Mouse (Mus musculus) fat pad, adult 2 months (tissue): ENCODE results near the gene Slc23a4.

Source experiments
- DNase-seq: peaks from one replicate; pipeline ENCODE4 v3.0.0-alpha.2; 2011; ENCODE audit warnings: low read depth, low spot score; ENCODE audit errors: extremely low read depth

The Slc23a4 gene

DNA sequence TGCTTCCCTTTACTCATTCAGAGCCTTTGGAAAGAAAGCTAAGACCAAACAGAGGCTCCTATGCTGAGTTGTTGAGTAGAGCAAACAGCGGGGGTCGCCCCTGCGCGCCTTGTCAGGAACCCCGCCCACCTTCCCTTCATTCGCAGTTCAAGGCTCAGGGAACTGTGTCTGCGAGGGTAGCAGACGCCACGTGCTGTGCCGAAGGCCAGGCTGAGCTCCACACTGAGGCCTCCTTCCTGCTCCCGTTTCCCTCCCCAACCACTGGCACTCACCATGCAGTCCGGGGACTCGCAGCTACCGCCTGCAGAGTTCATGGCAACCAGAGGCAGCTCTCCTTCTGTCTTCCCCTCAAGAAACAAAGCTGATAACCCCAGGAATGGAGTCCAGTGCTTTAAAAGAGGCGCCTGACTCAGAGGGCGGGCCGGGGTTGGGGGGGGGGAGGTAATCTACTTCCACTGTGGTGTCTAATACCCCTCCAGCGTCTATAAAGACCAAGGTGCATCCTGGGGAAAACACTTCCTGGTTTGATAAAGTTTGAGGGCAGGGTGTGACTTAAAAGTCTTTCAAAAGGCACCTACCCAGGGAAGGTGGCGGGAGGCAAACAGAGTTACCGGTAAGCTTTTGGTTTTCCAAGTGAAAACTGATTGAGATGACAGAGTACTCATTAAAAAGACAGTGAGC is at the start of gene Slc23a4:
TSS of gene Slc23a4 (minus strand) at position 324 of the 681 bp plus-strand sequence.
- DNase-seq: no peak

- DNase-seq: no peak
Observed at GRCm38 (mm10) chr6:35033341-35033740, 45.1 kb upstream of the Slc23a4 start.

DNA sequence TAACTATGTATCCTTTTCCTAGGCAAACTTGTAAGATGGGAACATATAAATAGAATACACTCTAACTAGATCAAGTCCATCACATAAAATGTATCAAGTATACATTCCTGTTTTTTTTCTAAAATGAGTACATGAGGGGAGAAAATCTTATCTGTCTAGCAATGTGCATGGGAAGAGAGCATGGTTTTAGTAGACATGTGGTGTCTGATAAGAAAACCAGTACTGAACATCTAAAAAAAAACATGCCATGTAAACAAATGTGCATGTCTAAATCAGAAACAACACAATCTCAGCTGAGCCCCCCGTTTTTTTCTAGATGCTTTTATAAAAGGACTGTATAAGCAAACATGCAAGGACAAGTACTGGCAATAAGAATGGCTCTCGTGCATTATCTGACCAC is 44.5 kb upstream of the Slc23a4 start:
- no peak for DNase-seq

DNA sequence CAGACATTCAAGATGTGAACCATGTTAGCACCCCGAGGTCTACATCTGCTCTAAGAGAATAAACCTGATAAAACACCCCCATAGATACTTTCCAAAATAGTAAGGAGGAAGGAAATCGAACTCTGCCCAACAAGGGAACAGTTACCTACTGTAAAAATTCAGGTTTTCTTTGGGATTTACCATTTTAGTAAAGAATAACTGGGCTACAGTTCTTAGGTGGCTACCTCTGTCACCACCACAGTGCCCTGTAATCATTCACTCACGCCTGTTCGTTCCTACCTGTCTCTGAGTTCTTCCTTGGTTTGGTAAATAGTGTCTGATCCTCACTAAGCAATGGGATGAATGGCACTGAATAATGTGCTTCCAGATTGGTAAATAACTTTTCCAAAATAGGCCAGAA is 42.6 kb upstream of the Slc23a4 start:
- DNase-seq: no peak

DNA sequence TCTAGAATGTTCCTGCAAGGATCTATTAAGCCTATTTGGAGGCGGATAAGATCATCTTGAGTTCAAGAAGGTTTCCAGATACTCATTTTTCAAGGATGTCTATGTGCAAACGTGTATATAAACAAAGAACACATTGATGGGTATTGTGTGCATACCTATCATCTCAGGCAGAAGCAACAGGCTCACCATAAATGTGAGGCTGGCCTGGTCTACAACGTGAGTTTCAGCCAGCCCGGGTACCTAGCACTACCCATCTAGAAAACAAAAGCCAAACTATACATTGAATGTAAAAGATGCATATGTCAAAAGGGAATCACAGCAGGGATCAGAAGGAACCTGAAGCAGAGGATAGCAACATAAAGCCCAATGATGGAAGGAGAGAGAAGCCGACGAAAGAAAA is 42.0 kb upstream of the Slc23a4 start:
- no peak for DNase-seq

GRCm38 (mm10) chr6:35028023-35028422 is 39.8 kb upstream of the Slc23a4 start:
- DNase-seq: no peak

- DNase-seq: no peak
Observed at GRCm38 (mm10) chr6:35027257-35027656, 39.1 kb upstream of the Slc23a4 start.

- DNase-seq: no peak
Observed at GRCm38 (mm10) chr6:35016624-35017023, 28.4 kb upstream of the Slc23a4 start.

GRCm38 (mm10) chr6:35011953-35012352 is 23.7 kb upstream of the Slc23a4 start:
- DNase-seq: no peak

DNA sequence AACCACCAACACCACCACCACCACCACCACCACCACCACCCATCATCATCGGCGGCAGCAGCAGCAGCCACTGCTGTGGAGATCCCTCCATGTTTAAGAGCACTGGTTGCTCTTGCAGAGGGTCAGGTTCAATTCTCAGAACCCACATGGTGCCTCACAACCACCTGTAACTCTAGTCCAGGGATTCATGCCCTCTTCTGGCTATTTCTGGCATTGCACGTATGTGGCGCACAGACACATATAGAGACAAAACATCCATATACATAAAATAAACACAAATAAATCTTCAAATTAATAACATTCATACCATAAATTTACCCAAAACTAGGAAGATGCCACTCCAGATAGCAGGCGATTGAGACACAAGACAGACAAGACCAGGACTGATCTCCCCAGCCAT is 22.5 kb upstream of the Slc23a4 start:
- DNase-seq: no peak

DNA sequence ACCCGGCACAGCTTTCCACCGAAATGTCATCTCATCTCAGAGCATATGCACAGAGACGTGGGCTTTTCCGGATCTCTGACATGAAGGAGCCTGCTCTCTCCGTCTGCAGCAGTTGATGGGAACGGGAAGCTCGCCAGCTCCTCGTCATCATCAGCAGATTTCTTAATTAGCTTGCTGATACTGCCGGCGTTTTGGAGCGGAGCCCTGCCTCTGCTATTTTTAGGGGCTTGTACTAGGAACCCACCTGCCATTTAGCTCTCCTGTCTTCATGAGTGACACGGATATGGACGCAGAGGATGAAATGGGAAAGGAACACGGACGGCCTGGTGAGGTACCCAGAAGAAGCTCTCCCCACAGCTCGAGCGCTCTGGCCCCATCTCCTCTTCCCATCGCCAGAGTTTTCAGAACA is 14.1 kb upstream of the Slc23a4 start:
- DNase-seq: no peak

DNA sequence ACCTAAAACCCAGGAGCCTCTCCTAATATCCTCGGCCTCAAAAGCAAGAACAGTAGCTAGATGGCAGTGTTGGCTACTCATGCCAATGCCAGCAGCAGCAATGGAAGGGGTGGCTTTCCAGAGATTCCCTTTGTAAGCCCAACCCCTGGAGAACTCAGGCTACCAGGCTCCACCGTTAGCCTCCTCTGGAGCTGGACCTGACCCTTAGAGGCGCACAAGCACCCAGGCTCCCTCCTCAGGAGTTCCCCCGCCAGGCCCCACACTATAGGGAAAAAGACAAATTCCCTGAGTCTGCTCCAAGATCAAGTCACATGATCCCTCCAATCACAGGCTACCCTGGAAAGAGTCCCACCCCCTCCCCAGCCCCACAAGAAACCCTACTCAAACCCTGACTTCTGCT is 10.9 kb upstream of the Slc23a4 start:
- DNase-seq: no peak

- no peak for DNase-seq
Observed at GRCm38 (mm10) chr6:34996496-34996895, 8.3 kb upstream of the Slc23a4 start.

DNA sequence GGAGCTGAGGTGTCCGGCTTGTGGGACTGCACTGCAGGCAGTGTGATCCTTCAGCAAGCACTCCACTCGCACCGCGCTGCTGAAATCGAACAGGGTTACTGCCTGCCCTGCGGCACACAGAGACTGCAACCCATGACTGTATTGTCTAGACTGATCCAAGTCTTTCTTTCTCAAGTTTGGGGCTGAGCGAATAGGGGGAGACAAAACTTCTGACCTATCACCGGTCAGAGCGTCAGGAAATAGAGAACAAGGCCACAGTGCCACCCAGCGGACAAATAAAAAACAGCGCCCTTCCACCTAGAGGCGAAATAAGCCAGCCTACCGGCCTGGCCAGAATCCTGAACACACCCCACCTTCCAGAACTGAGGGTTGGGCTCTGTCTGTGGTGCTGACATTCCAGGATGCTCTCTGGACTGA is 7.1 kb upstream of the Slc23a4 start:
- peak; percentile 19 for DNase-seq

DNA sequence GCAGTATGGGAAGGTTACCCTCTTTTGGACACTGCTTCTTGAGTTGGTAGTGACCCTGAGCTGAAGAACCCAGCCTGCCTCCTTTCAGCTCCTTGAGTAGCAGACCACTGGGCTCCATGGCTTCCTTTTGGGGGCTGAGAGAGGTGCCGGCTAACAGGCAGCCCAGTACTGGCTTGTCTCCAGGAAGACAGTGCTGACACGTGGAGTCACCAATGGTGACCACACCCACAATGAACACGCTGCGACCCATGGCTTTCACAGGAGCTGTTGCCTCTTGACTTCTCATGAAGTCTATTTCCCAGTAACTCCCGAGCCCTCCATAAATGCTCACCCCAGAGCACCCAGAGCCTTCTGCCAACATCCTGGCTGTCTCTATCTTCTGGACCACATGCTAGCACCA is 6.5 kb upstream of the Slc23a4 start:
- no peak for DNase-seq

GRCm38 (mm10) chr6:34989263-34989662 is 1.1 kb upstream of the Slc23a4 start:
- no peak for DNase-seq

DNA sequence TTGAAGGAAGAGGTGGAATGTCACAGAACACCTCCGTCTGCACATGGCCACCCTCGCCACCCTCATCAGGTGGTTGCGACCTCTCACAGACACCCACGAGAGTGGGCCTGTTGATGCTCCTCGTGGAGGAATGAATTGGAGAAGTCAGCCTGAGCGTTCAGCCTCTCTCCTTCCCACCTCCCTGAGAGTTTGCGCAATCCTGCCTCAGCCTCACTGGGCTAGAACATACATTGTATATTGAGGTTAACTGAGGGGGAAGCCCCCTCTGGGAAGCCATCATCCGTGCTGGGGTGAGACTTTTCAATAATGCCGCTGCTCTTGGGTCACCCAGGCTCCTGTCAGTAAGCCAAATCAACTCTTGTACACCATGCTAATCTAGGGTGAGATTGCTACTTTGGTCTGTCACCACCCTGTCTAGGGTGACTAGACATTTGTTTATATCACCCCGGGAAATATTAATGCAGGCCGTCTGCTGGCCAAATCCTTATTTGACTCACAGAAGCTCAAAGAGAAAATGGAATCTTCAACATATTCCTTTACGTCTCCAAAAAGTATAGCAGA is 1.0 kb downstream of the Slc23a4 start:
- no peak for DNase-seq

- DNase-seq: no peak
Observed at GRCm38 (mm10) chr6:34980661-34981060, 7.5 kb downstream of the Slc23a4 start.

- DNase-seq: no peak
Observed at GRCm38 (mm10) chr6:34979291-34979690, 8.9 kb downstream of the Slc23a4 start.

GRCm38 (mm10) chr6:34971181-34971580 is 17.0 kb downstream of the Slc23a4 start:
- no peak for DNase-seq

- no peak for DNase-seq
Observed at GRCm38 (mm10) chr6:34965819-34966539, 22.2 kb downstream of the Slc23a4 start.

DNA sequence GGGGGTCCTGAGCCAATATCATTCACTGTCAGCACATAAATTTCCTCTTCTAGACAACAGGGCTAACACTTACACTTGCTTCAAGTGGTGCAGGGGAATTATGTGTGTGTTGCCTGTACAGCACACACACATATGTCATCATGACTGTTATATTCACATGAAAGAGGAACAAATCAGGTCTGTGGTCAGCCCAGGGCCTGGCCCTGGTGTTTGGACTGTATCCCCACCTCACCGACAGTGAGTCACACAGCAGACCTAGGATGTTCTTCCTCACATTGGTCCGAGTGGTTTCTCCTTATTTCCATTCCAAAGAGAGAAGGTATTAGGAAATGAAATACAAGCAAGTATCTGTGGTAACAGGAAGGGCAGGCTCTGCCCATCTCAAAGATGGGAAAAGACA is 23.7 kb downstream of the Slc23a4 start:
- no peak for DNase-seq
